Mouse (Mus musculus) midbrain, embryonic 16.5 days (tissue): Measurements from ENCODE around the gene 4931428F04Rik. TPM values are rescaled to one million over a fixed set of nuclear protein-coding genes. Genes with fewer than 3 reads are reported as not detected.
A peak's percentile ranks its signal among the peaks of the same experiment; 100 is the strongest.

Source experiments
- ATAC-seq: fragments of 200-750 bp; cut with Nextera tagmentation; 2 replicates; pipeline ENCODE4 v1.8.0; 2017; ENCODE audit warnings: moderate TSS enrichment
- H3K27ac ChIP-seq: fragments of 300-500 bp; sonication (generic); 2 replicates; pipeline ENCODE4 v1.5.1; 2014; ENCODE audit warnings: mild to moderate bottlenecking, low read length, mixed read lengths
- H3K27me3 ChIP-seq: fragments of 300-500 bp; sonication (generic); 2 replicates; pipeline ENCODE4 v1.6.1; 2014; ENCODE audit warnings: low read depth, low read length, mixed read lengths; ENCODE audit not compliant: control insufficient read depth, insufficient read depth
- H3K36me3 ChIP-seq: fragments of 300-500 bp; sonication (generic); 2 replicates; pipeline ENCODE4 v1.6.1; 2014; ENCODE audit warnings: mild to moderate bottlenecking, low read length, moderate library complexity, mixed read lengths; ENCODE audit not compliant: control insufficient read depth, insufficient read depth
- H3K4me1 ChIP-seq: fragments of 300-500 bp; sonication (generic); 2 replicates; pipeline ENCODE4 v1.6.1; 2014; ENCODE audit warnings: mild to moderate bottlenecking, low read length, mixed read lengths; ENCODE audit not compliant: control insufficient read depth, insufficient read depth
- H3K4me2 ChIP-seq: fragments of 300-500 bp; sonication (generic); 2 replicates; pipeline ENCODE4 v1.6.1; 2014; ENCODE audit warnings: mild to moderate bottlenecking, low read length, mixed read lengths
- H3K4me3 ChIP-seq: fragments of 300-500 bp; sonication (generic); 2 replicates; pipeline ENCODE4 v1.5.1; 2014; ENCODE audit warnings: low read depth, mild to moderate bottlenecking, low read length, moderate library complexity, mixed read lengths
- H3K9ac ChIP-seq: fragments of 300-500 bp; sonication (generic); 2 replicates; pipeline ENCODE4 v1.6.1; 2014; ENCODE audit warnings: low read depth, low read length, mixed read lengths
- H3K9me3 ChIP-seq: fragments of 300-500 bp; sonication (generic); replicated peaks from 2 replicates; pipeline ENCODE4 v1.6.1; 2014; ENCODE audit warnings: mild to moderate bottlenecking, low read length, mixed read lengths; ENCODE audit not compliant: control insufficient read depth, poor library complexity, severe bottlenecking
- WGBS: fragments of 180-500 bp; shearing (Covaris S2); extraction: QIAGEN DNeasy Blood & Tissue Kit; methylation state at CpG from one replicate; pipeline ENCODE4 v1.1.7; 2014; 5-methylcytosine and 5-hydroxymethylcytosine counted together
- polyA plus RNA-seq: library from polyadenylated mRNA; unstranded; fragments of >200 nt; fragmentation: Nextera tagmentation; extraction: Ambion mirVana; gene quantifications from 2 replicates; pipeline ENCODE4 v1.2.1, GENCODE M21; 2015

Gene 4931428F04Rik
- polyA plus RNA-seq, 1 experiment from 2014 or later: 175 TPM

DNA sequence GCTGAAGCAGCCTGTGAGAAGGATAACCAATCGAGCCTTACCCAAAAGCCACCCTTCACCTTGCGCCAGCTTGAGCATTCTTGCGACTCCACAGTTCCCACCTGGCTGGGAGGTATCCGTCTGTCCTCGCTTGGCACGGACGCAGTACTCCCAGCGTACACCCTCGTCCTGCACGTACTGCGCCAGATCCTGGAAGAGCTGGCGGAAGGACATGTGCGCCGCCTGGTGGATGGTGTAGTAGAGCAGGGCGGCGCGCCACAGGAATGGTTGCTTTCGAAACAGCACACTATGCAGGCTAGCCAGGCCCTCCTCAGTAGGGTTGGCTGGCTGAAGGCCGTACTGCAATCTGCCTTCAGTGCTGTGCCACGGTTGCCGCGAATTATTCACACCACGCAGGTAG lies 6.6 kb downstream of the 4931428F04Rik start:
- 28% methylated on average over 23 of the region's 23 CpGs for WGBS
- Histone ChIP-seq H3K9ac (no peak overlapping the region), H3K27me3 (peaks cover 2% of the 10 kb centered on the region; the same call in 1 of the 2 replicates), H3K4me1 (peaks cover 30% of the 10 kb centered on the region), H3K4me3 (no peak overlapping the region), H3K4me2 (no peak overlapping the region), H3K36me3 (peaks cover 20% of the 10 kb centered on the region), H3K9me3 (no peaks in the 10 kb centered on the region), H3K27ac (no peak overlapping the region)
- no peak for ATAC-seq

DNA sequence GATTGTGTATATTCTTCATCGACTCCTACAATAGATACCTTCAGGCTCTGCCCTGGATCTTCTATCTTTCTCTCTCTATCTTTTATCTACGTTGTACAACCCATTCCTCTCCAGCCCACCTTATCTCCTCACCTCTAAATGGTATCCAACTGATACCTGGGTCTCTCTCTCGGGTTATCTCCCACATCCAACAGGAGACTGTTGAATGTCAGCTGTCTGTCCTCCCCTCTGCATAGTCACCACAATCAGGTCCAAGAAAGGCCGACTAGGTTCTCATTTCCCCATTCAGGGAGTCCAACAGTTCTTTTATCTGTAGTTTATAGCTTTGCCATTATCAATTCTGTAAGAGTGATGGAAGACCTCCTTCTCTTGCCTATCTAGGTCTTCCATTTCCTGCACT lies 7.4 kb downstream of the 4931428F04Rik start:
- WGBS: 88% methylated on average over 4 of the region's 4 CpGs
- ATAC-seq: no peak
- H3K27me3 ChIP-seq: peaks cover 7% of the 10 kb centered on the region; the same call in 1 of the 2 replicates
- H3K27ac ChIP-seq: no peak overlapping the region
- H3K36me3 ChIP-seq: peaks cover 20% of the 10 kb centered on the region
- no peak overlapping the region for H3K4me2 ChIP-seq
- peaks cover 21% of the 10 kb centered on the region for H3K4me1 ChIP-seq
- H3K9ac ChIP-seq: no peak overlapping the region
- no peaks in the 10 kb centered on the region for H3K9me3 ChIP-seq
- no peak overlapping the region for H3K4me3 ChIP-seq

DNA sequence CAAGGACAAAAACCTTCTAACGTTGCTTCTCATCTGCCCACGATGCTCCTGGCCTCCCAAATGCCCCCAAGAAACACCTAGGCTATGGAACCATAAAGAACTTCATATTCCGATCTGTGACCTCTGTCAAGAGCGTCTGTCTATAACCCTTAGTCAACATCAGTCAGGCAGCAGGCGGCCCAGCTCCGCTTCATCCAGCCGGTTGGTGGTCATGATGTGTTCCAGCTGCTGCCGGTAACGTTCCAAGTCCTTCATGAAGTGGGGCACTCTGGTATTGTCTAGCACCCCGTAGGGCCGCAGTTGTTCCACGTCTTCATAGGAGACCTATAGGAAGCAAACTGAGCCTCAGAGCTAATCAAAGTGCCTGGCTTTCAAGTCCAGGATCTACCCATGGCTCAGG lies 7.8 kb downstream of the 4931428F04Rik start:
- peaks cover 21% of the 10 kb centered on the region for H3K4me1 ChIP-seq
- ATAC-seq: no peak
- WGBS: 88% methylated on average over 12 of the region's 12 CpGs
- no peak overlapping the region for H3K4me2 ChIP-seq
- peaks cover 20% of the 10 kb centered on the region for H3K36me3 ChIP-seq
- no peak overlapping the region for H3K9ac ChIP-seq
- H3K27me3 ChIP-seq: peaks cover 11% of the 10 kb centered on the region
- H3K9me3 ChIP-seq: no peaks in the 10 kb centered on the region
- H3K4me3 ChIP-seq: no peak overlapping the region
- no peak overlapping the region for H3K27ac ChIP-seq

DNA sequence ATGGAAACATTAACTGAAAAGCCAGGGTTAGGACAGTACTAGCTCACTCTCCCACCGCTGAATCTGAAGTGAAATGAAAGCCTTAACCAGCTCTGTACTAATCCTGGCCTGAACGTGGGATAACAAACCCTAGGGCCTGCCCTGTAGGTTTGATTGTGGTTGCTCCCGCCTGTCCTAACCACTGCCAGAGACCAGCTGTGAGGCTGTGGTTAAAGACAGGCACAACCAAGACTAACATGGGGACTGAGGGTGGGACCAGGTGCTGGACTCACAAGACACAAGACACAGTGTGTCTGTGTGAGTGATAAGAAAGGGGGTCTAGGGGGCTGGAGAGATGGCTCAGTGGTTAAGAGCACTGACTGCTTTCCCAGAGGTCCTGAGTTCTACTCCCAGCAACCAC lies 9.1 kb downstream of the 4931428F04Rik start:
- Histone ChIP-seq H3K9ac (no peak overlapping the region), H3K4me3 (no peak overlapping the region), H3K9me3 (no peaks in the 10 kb centered on the region), H3K4me2 (no peak overlapping the region), H3K4me1 (peaks cover 20% of the 10 kb centered on the region), H3K27me3 (peaks cover 15% of the 10 kb centered on the region), H3K27ac (no peak overlapping the region), H3K36me3 (peaks cover 20% of the 10 kb centered on the region)
- WGBS: 66% methylated on average over 3 of the region's 3 CpGs
- no peak for ATAC-seq

DNA sequence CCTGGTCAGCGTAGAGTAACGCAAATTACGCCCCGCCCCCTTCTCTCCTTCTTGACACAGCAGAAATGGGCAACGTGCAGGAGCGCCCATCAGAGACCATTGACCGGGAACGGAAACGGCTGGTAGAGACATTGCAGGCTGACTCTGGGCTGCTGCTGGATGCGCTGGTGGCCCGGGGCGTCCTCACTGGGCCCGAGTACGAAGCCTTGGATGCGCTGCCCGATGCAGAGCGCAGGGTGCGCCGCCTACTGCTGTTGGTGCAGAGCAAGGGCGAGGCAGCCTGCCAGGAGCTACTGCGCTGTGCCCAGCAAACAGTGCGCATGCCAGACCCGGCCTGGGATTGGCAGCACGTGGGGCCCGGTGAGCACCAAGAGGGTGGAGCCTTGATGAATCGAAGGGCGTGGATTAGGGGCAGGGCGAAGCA lies 10.7 kb downstream of the 4931428F04Rik start:
- peak overlapping the region; percentile 50 for H3K4me2 ChIP-seq
- ATAC-seq: peak; percentile 49
- peaks cover 30% of the 10 kb centered on the region for H3K27me3 ChIP-seq
- peak overlapping the region; percentile 49; the same call in 1 of the 2 replicates for H3K9ac ChIP-seq
- no peak overlapping the region for H3K27ac ChIP-seq
- H3K36me3 ChIP-seq: peaks cover 15% of the 10 kb centered on the region
- H3K4me3 ChIP-seq: peak overlapping the region; percentile 16; the same call in 1 of the 2 replicates
- 2% methylated on average over 27 of the region's 28 CpGs for WGBS
- H3K4me1 ChIP-seq: peaks cover 18% of the 10 kb centered on the region
- H3K9me3 ChIP-seq: no peaks in the 10 kb centered on the region

DNA sequence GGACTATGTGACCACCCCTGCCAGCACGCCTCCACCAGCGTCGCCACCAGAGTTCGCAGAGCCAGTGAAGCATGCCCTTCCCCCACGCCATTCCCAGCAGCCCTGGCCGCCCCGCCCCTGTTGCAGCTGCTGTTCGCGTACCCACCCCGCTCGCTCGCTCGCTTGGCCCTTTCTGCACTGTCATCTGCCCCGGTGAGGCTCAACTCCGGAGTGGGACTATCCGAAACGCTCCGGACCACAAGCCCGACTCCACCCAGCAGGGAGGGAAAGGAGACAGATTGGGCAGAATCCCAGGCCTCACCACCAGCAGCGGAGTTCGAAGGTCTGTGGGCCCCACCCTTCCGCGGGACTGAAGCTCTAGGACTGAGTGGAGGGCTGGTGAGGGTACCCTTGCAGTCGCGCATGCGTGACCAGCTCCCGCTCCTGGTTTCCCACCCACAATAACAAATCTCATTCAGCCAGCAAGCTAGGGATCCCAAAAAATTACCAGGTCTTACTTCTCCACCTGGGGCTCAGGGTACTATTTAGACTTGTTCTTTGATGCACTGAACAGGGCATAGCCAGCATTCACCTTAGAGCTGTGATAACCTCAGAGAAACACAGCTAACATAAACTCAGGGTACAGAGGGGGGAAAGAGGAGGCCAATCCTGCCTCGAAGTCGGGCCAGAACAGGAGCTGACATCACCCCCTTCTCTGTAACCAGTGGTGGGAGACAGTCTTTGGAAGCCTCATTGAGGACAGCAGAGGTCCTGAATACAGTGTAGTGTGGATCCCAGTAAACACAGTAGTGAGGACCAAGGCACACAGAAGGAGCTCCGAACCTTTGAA lies 13.2 kb downstream of the 4931428F04Rik start:
- Histone ChIP-seq H3K36me3 (peaks cover 5% of the 10 kb centered on the region; the same call in 1 of the 2 replicates), H3K4me1 (peaks cover 18% of the 10 kb centered on the region), H3K27ac (0 out of 2 replicates have a peak overlapping the region, but pooled peaks have one; percentile 33), H3K27me3 (peaks cover 50% of the 10 kb centered on the region), H3K9me3 (no peaks in the 10 kb centered on the region), H3K4me2 (peak overlapping the region; percentile 96), H3K4me3 (peak overlapping the region; percentile 55), H3K9ac (peak overlapping the region; percentile 70)
- WGBS: 2% methylated on average over 29 of the region's 30 CpGs
- ATAC-seq: peak; percentile 70

DNA sequence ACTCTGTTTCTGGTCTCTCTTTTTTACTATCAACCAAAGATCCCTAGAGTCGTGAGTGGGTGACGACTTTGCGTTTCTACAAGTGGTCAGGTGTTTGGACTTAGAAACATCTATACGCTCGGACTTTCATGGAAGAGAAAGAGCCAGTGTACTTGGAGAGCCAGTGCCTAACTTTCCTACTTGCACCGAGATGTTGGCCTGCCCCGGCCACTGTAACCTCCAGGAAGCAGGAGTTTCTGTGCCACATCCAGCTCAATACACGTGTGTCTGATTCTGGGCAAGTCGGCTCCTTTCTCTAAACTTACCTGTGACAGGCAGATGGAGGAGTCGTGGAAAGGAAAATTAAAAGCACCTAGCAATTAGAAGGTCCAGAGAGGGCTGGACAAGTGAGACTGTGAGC lies 13.8 kb downstream of the 4931428F04Rik start, which contains the start of gene Nol3:
TSS of gene Nol3 (plus strand) at position 301 of the 400 bp plus-strand sequence.
- ATAC-seq: no peak

DNA sequence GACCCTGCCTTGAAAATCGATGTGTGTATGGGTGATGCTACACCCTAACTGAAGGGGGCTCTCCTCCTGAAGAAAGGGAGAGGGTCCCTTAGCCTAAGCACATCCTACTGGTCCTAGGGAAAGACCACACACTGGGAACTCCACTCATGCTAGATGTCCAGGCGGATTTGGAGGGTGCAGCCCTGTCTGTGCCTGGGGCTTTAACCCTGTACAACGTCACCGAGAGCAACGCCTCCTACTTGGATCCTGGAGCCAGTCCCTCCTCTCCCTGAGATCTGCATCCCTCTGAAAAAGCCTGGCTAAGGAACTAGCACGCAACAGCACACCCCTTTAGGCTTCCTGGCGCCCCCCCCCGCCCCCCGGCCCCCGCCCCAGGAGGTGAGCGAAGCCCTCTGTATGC lies 14.3 kb downstream of the 4931428F04Rik start:
- no peaks in the 10 kb centered on the region for H3K9me3 ChIP-seq
- H3K27ac ChIP-seq: no peak overlapping the region
- ATAC-seq: no peak
- H3K36me3 ChIP-seq: 0 out of 2 replicates have a peak, but pooled peaks cover 3% of the 10 kb centered on the region
- peak overlapping the region; percentile 55; the same call in 1 of the 2 replicates for H3K4me3 ChIP-seq
- 10% methylated on average over 10 of the region's 11 CpGs for WGBS
- peak overlapping the region; percentile 96 for H3K4me2 ChIP-seq
- H3K4me1 ChIP-seq: peaks cover 23% of the 10 kb centered on the region
- peaks cover 62% of the 10 kb centered on the region for H3K27me3 ChIP-seq
- 0 out of 2 replicates have a peak overlapping the region, but pooled peaks have one; percentile 70 for H3K9ac ChIP-seq

More for the DNA sequence above, 13.8 kb downstream of the 4931428F04Rik start, which contains the start of gene Nol3:
- 0 out of 2 replicates have a peak within 1 kb of the TSS, but pooled peaks have one; percentile 33 for H3K27ac ChIP-seq
- H3K4me3 ChIP-seq: peak within 1 kb of the TSS; percentile 55
- WGBS: 5% methylated on average over 10 of the region's 10 CpGs
- H3K9me3 ChIP-seq: no peaks in the 10 kb centered on the region
- H3K4me2 ChIP-seq: peak within 1 kb of the TSS; percentile 96
- peaks cover 18% of the 10 kb centered on the region for H3K4me1 ChIP-seq
- 0 out of 2 replicates have a peak, but pooled peaks cover 3% of the 10 kb centered on the region for H3K36me3 ChIP-seq
- H3K27me3 ChIP-seq: peaks cover 57% of the 10 kb centered on the region
- H3K9ac ChIP-seq: peak within 1 kb of the TSS; percentile 70

DNA sequence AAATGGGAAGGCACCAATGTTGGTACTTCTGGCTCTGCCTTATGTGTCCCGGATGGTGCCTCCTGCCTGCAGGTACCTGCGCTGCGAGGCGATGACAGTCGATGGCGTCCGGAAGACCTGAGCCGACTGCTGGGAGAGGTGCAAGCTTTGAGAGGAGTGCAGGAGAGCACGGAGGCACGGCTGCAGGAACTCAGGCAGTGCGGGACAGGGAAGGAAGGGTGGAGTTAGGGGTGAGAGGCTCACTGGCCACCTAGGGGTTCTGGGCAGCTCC lies 18.8 kb downstream of the 4931428F04Rik start:
- peaks cover 26% of the 10 kb centered on the region for H3K4me1 ChIP-seq
- H3K27me3 ChIP-seq: peaks cover 85% of the 10 kb centered on the region
- peak overlapping the region; percentile 33 for H3K4me2 ChIP-seq
- WGBS: 0% methylated on average over 11 of the region's 11 CpGs
- ATAC-seq: no peak
- peak overlapping the region; percentile 17; the same call in 1 of the 2 replicates for H3K9ac ChIP-seq
- H3K9me3 ChIP-seq: no peaks in the 10 kb centered on the region
- no peak overlapping the region for H3K27ac ChIP-seq
- H3K4me3 ChIP-seq: peak overlapping the region; percentile 8
- no peaks in the 10 kb centered on the region for H3K36me3 ChIP-seq
